Mouse (Mus musculus): ENCODE data around the gene Clca1. TPM values are rescaled to one million over a fixed set of nuclear protein-coding genes. Genes with fewer than 3 reads are reported as not detected.

Clca1 gene
- total RNA-seq, 2 experiments from 2014 or later = not detected

- intact Hi-C loops (cut with DNase I) = no loop called here
- no peak for DNase-seq
These were observed 66.5 kb downstream of the Clca1 start for GRCm38 (mm10) chr3:144966074-144966473.

Other genes starting within 250 kb of the Clca1 start
- under 1 TPM; 0.50 to 0.95 TPM for gene Clca3a2, start 213.3 kb downstream of the Clca1 start, total RNA-seq (2021)
- not detected for gene Clca3b, start 183.4 kb downstream of the Clca1 start, total RNA-seq (2021)
- not detected for gene Clca4b, start 100.2 kb downstream of the Clca1 start, total RNA-seq (2021)
- not detected for gene Clca4a, start 57.7 kb downstream of the Clca1 start, total RNA-seq (2021)
- gene Clca2, start 66.7 kb upstream of the Clca1 start, total RNA-seq (2021) = not detected
- gene Odf2l, start 85.8 kb upstream of the Clca1 start, total RNA-seq (2021) = 10 to 100 TPM; 20.3 to 24.4 TPM